Mouse (Mus musculus) gastrocnemius, postnatal 25 days (tissue): ENCODE measurements around the gene Ets2. TPM values are rescaled to one million over a fixed set of nuclear protein-coding genes. Genes with fewer than 3 reads are reported as not detected.
"Not testable (repeated sequence)": the region's sequence is repeated elsewhere in the genome, so short reads cannot be mapped to it uniquely, and the experiment has no call there.

Experiments
- DNase-seq: peaks from one replicate; pipeline ENCODE4 v3.0.0; 2022
- total RNA-seq, 2 experiments: library from RNA; stranded (reverse); gene quantifications; 1 replicate in 1 of 2; 2 replicates in 1 of 2; pipeline ENCODE4 v1.2.3; 2021

Gene Ets2
- total RNA-seq, 2 experiments from 2014 or later: 25.4 to 29.2 TPM

- no peak for DNase-seq
Measured at GRCm38 (mm10) chr16:95699721-95700120, 2.2 kb upstream of the Ets2 start.

- DNase-seq: no peak
Measured at GRCm38 (mm10) chr16:95700224-95700623, 1.7 kb upstream of the Ets2 start.

- no peak for DNase-seq
Measured at GRCm38 (mm10) chr16:95702562-95703545, 979 bp downstream of the Ets2 start.

- DNase-seq: no peak
Measured at GRCm38 (mm10) chr16:95703958-95704357, 2.1 kb downstream of the Ets2 start.

- DNase-seq: no peak
Measured at GRCm38 (mm10) chr16:95704662-95705330, 2.9 kb downstream of the Ets2 start.

GRCm38 (mm10) chr16:95705771-95706170 is 3.9 kb downstream of the Ets2 start:
- no peak for DNase-seq

- DNase-seq: no peak
Measured at GRCm38 (mm10) chr16:95708211-95709004, 6.5 kb downstream of the Ets2 start.

- no peak for DNase-seq
Measured at GRCm38 (mm10) chr16:95709175-95709574, 7.3 kb downstream of the Ets2 start.

GRCm38 (mm10) chr16:95710129-95710528 is 8.3 kb downstream of the Ets2 start:
- no peak for DNase-seq

- DNase-seq: no peak
Measured at GRCm38 (mm10) chr16:95712121-95712520, 10.2 kb downstream of the Ets2 start.

- DNase-seq: not testable (repeated sequence)
Measured at GRCm38 (mm10) chr16:95713077-95713476, 11.2 kb downstream of the Ets2 start.

GRCm38 (mm10) chr16:95715026-95715425 is 13.2 kb downstream of the Ets2 start:
- no peak for DNase-seq

- DNase-seq: no peak
Measured at GRCm38 (mm10) chr16:95716061-95716706, 14.3 kb downstream of the Ets2 start.

GRCm38 (mm10) chr16:95717631-95718030 is 15.8 kb downstream of the Ets2 start:
- no peak for DNase-seq

GRCm38 (mm10) chr16:95718119-95718518 is 16.2 kb downstream of the Ets2 start:
- DNase-seq: no peak

GRCm38 (mm10) chr16:95720532-95720931 is 18.7 kb downstream of the Ets2 start:
- no peak for DNase-seq

GRCm38 (mm10) chr16:95724251-95724650 is 22.4 kb downstream of the Ets2 start:
- DNase-seq: no peak

GRCm38 (mm10) chr16:95724776-95725175 is 22.9 kb downstream of the Ets2 start:
- DNase-seq: no peak

GRCm38 (mm10) chr16:95726802-95727201 is 24.9 kb downstream of the Ets2 start:
- DNase-seq: no peak

GRCm38 (mm10) chr16:95728453-95729435 is 26.9 kb downstream of the Ets2 start:
- DNase-seq: peak; percentile 73

GRCm38 (mm10) chr16:95729775-95730174 is 27.9 kb downstream of the Ets2 start:
- DNase-seq: no peak
